ENCODE assay signal across 13 mouse cellular contexts in genomic region chr1:191527089-191527488, GRCm38 (mm10). TPM values are rescaled to one million over a fixed set of nuclear protein-coding genes. Genes with fewer than 3 reads are reported as not detected.
DNase-seq lines count a peak whose midpoint lies in the region; ATAC-seq and TF ChIP-seq lines count a peak whose summit lies in the region.
"Had no signal": no experiment of that assay in that cellular context is flagged by ENCODE, and none has a peak within 500 bp of the region (broad histone marks: within the 10 kb centered on the region; RNA-seq: fewer than 3 reads in every experiment).

No protein-coding gene starts in this region.

- peak; percentile 38; the same call in 1 of the 2 replicates for ATAC-seq in forebrain, postnatal 0 days
- no peak for ATAC-seq in forebrain, embryonic 16.5 days
- 0 out of 2 replicates have a peak, but pooled peaks have one; percentile 39 for ATAC-seq in lung, embryonic 15.5 days (ENCODE audit: borderline replicate concordance, extremely low read depth, low FRiP score, low TSS enrichment)
- 0 out of 2 replicates have a peak, but pooled peaks have one; percentile 25 for ATAC-seq in liver, postnatal 0 days
- ATAC-seq: CD4-positive, CD25-positive, alpha-beta regulatory T cell, adult 4 months had no signal

- DNase-seq in forebrain, postnatal 0 days, result peak; percentile 40
- DNase-seq in lung, postnatal 25 days (ENCODE audit: low spot score), result no peak
- DNase-seq in brain, adult 2 months (ENCODE audit: low read depth, low spot score), result peak; percentile 84
- DNase-seq in liver, postnatal 0 days, result no peak
- no peak for DNase-seq in ovary, postnatal 14 days (ENCODE audit: low spot score)
- DNase-seq in thymus, postnatal 36 days, result no peak
- DNase-seq: kidney, postnatal 4 days had no signal

- WGBS in forebrain, postnatal 0 days, result 73% methylated on average over 3 of the region's 3 CpGs
- WGBS in forebrain, embryonic 16.5 days, result 76% methylated on average over 3 of the region's 3 CpGs
- WGBS in lung, embryonic 15.5 days, result 40% methylated on average over 3 of the region's 3 CpGs
- WGBS in liver, postnatal 0 days (ENCODE audit: insufficient replicate concordance), result 55% methylated on average over 3 of the region's 3 CpGs

- H3K4me3 ChIP-seq in forebrain, postnatal 0 days (ENCODE audit: low read depth, low read length), result no peak overlapping the region
- no peak overlapping the region for H3K4me3 ChIP-seq in forebrain, embryonic 16.5 days (replicated peaks; ENCODE audit: low read length)
- no peak overlapping the region for H3K4me3 ChIP-seq in lung, embryonic 15.5 days
- H3K4me3 ChIP-seq in liver, postnatal 0 days (ENCODE audit: low read depth, low read length), result no peak overlapping the region
- H3K4me3 ChIP-seq: stomach, embryonic 15.5 days had no signal

- TF ChIP-seq EP300 in liver, postnatal 0 days (IDR thresholded peaks at IDR 0.05; ENCODE audit: low read depth), result no peak

- H3K4me1 ChIP-seq in forebrain, postnatal 0 days (ENCODE audit: insufficient read depth), result no peaks in the 10 kb centered on the region
- H3K4me1 ChIP-seq in forebrain, embryonic 16.5 days (replicated peaks; ENCODE audit: control insufficient read depth, insufficient read depth, low read length), result no peaks in the 10 kb centered on the region
- H3K4me1 ChIP-seq in lung, embryonic 15.5 days, result no peaks in the 10 kb centered on the region
- H3K4me1 ChIP-seq in liver, postnatal 0 days (ENCODE audit: insufficient read depth), result no peaks in the 10 kb centered on the region
- H3K4me1 ChIP-seq: stomach, embryonic 15.5 days had no signal

- no peaks in the 10 kb centered on the region for H3K27me3 ChIP-seq in forebrain, postnatal 0 days (ENCODE audit: insufficient read depth, low read length)
- no peaks in the 10 kb centered on the region for H3K27me3 ChIP-seq in forebrain, embryonic 16.5 days (replicated peaks; ENCODE audit: control insufficient read depth, insufficient read depth, low read length)
- H3K27me3 ChIP-seq in lung, embryonic 15.5 days, result no peaks in the 10 kb centered on the region
- no peaks in the 10 kb centered on the region for H3K27me3 ChIP-seq in liver, postnatal 0 days (ENCODE audit: insufficient read depth, low read length)
- H3K27me3 ChIP-seq: stomach, embryonic 15.5 days had no signal

- no peak overlapping the region for H3K4me2 ChIP-seq in forebrain, postnatal 0 days (ENCODE audit: low read depth)
- H3K4me2 ChIP-seq in forebrain, embryonic 16.5 days (ENCODE audit: low read length), result no peak overlapping the region
- H3K4me2 ChIP-seq in lung, embryonic 15.5 days, result no peak overlapping the region
- no peak overlapping the region for H3K4me2 ChIP-seq in liver, postnatal 0 days (ENCODE audit: low read depth, low read length)
- H3K4me2 ChIP-seq: hindbrain, embryonic 14.5 days; stomach, embryonic 15.5 days had no signal

- H3K9ac ChIP-seq in forebrain, postnatal 0 days, result no peak overlapping the region
- no peak overlapping the region for H3K9ac ChIP-seq in forebrain, embryonic 16.5 days (replicated peaks; ENCODE audit: low read depth, low read length)
- no peak overlapping the region for H3K9ac ChIP-seq in lung, embryonic 15.5 days
- H3K9ac ChIP-seq in liver, postnatal 0 days (replicated peaks), result no peak overlapping the region
- H3K9ac ChIP-seq: hindbrain, embryonic 14.5 days; stomach, embryonic 15.5 days had no signal

- no peaks in the 10 kb centered on the region for H3K9me3 ChIP-seq in forebrain, postnatal 0 days (ENCODE audit: low read length)
- H3K9me3 ChIP-seq in forebrain, embryonic 16.5 days (ENCODE audit: control insufficient read depth, low read length), result no peaks in the 10 kb centered on the region
- H3K9me3 ChIP-seq in lung, embryonic 15.5 days, result no peaks in the 10 kb centered on the region
- H3K9me3 ChIP-seq in liver, postnatal 0 days (ENCODE audit: low read length), result no peaks in the 10 kb centered on the region
- H3K9me3 ChIP-seq: stomach, embryonic 15.5 days had no signal

- no peaks in the 10 kb centered on the region for H3K36me3 ChIP-seq in forebrain, postnatal 0 days (ENCODE audit: insufficient read depth)
- H3K36me3 ChIP-seq in forebrain, embryonic 16.5 days (ENCODE audit: control insufficient read depth, insufficient read depth), result no peaks in the 10 kb centered on the region
- H3K36me3 ChIP-seq in lung, embryonic 15.5 days, result no peaks in the 10 kb centered on the region
- H3K36me3 ChIP-seq in liver, postnatal 0 days (replicated peaks; ENCODE audit: insufficient read depth, low read length), result no peaks in the 10 kb centered on the region
- H3K36me3 ChIP-seq: stomach, embryonic 15.5 days had no signal

- TF ChIP-seq CTCF in forebrain, postnatal 0 days (IDR thresholded peaks at IDR 0.05; ENCODE audit: low read depth), result no peak
- TF ChIP-seq CTCF in liver, postnatal 0 days (IDR thresholded peaks at IDR 0.05; ENCODE audit: low read depth), result no peak

- H3K27ac ChIP-seq in forebrain, postnatal 0 days (ENCODE audit: low read depth, low read length), result no peak overlapping the region
- H3K27ac ChIP-seq in forebrain, embryonic 16.5 days (ENCODE audit: low read length), result no peak overlapping the region
- H3K27ac ChIP-seq in lung, embryonic 15.5 days, result no peak overlapping the region
- H3K27ac ChIP-seq in liver, postnatal 0 days (ENCODE audit: low read depth), result no peak overlapping the region
- H3K27ac ChIP-seq: hindbrain, embryonic 14.5 days; macrophage; stomach, embryonic 15.5 days had no signal

RNA-seq across cellular contexts. Expression of gene Dtl, which starts 48.3 kb away (rescaled TPM):
- total RNA-seq in forebrain, postnatal 0 days (2014; rRNA removed), result 3.2 and 5.8 TPM in 2 replicates
- polyA plus RNA-seq in forebrain, postnatal 0 days (2015; fragmentation: Nextera tagmentation; extraction: Ambion mirVana), result 2.8 and 4.5 TPM in 2 replicates
- polyA plus RNA-seq in forebrain, embryonic 16.5 days (2015; fragmentation: Nextera tagmentation; extraction: Ambion mirVana), result 19.9 and 20.6 TPM in 2 replicates
- polyA plus RNA-seq in lung, embryonic 15.5 days (2015; fragmentation: Nextera tagmentation; extraction: Ambion mirVana), result 57.8 and 59.6 TPM in 2 replicates
- 10.7 and 11.8 TPM in 2 replicates for polyA plus RNA-seq in liver, postnatal 0 days (2015; fragmentation: Nextera tagmentation; extraction: Ambion mirVana)

RNA-seq across cellular contexts. Expression of gene Ints7, which starts 48.3 kb away (rescaled TPM):
- total RNA-seq in forebrain, postnatal 0 days (2014; rRNA removed), result 29.8 and 47.8 TPM in 2 replicates
- polyA plus RNA-seq in forebrain, postnatal 0 days (2015; fragmentation: Nextera tagmentation; extraction: Ambion mirVana), result 21.6 and 27.9 TPM in 2 replicates
- polyA plus RNA-seq in forebrain, embryonic 16.5 days (2015; fragmentation: Nextera tagmentation; extraction: Ambion mirVana), result 49.0 and 53.0 TPM in 2 replicates
- polyA plus RNA-seq in lung, embryonic 15.5 days (2015; fragmentation: Nextera tagmentation; extraction: Ambion mirVana), result 56.3 TPM in 2 replicates
- polyA plus RNA-seq in liver, postnatal 0 days (2015; fragmentation: Nextera tagmentation; extraction: Ambion mirVana), result 9.3 and 11.0 TPM in 2 replicates

Comparison
In these comparisons a context has a peak if more than half of its experiments do, and no peak if none do; other contexts are left out.
1. DNase-seq: peak in forebrain, postnatal 0 days (single experiment) and brain, adult 2 months (single experiment); none in lung, postnatal 25 days (single experiment), liver, postnatal 0 days (single experiment), ovary, postnatal 14 days (single experiment) and thymus, postnatal 36 days (0 of 2).